Mouse (Mus musculus) intestine, embryonic 15.5 days (tissue): ENCODE data around the gene Xbp1. TPM values are rescaled to one million over a fixed set of nuclear protein-coding genes. Genes with fewer than 3 reads are reported as not detected.

ENCODE experiments used
- ATAC-seq: fragments of 200-750 bp; cut with Nextera tagmentation; 2 replicates; pipeline ENCODE4 v1.8.0; 2017; ENCODE audit warnings: moderate TSS enrichment, moderate library complexity
- H3K27ac ChIP-seq: fragments of 300-500 bp; sonication (generic); 2 replicates; pipeline ENCODE4 v1.5.1; 2015; ENCODE audit warnings: mild to moderate bottlenecking, inconsistent platforms
- H3K27me3 ChIP-seq: fragments of 300-500 bp; sonication (generic); replicated peaks from 2 replicates; pipeline ENCODE4 v1.6.1; 2015; ENCODE audit warnings: inconsistent platforms
- H3K36me3 ChIP-seq: fragments of 300-500 bp; sonication (generic); 2 replicates; pipeline ENCODE4 v1.6.1; 2015; ENCODE audit warnings: inconsistent platforms
- H3K4me1 ChIP-seq: fragments of 300-500 bp; sonication (generic); replicated peaks from 2 replicates; pipeline ENCODE4 v1.6.1; 2015; ENCODE audit warnings: inconsistent platforms
- H3K4me2 ChIP-seq: fragments of 300-500 bp; sonication (generic); replicated peaks from 2 replicates; pipeline ENCODE4 v1.6.1; 2015; ENCODE audit warnings: mild to moderate bottlenecking, inconsistent platforms
- H3K4me3 ChIP-seq: fragments of 300-500 bp; sonication (generic); replicated peaks from 2 replicates; pipeline ENCODE4 v1.5.1; 2015; ENCODE audit warnings: inconsistent platforms
- H3K9ac ChIP-seq: fragments of 300-500 bp; sonication (generic); 2 replicates; pipeline ENCODE4 v1.6.1; 2015; ENCODE audit warnings: inconsistent platforms
- H3K9me3 ChIP-seq: fragments of 300-500 bp; sonication (generic); 2 replicates; pipeline ENCODE4 v1.6.1; 2016; ENCODE audit warnings: inconsistent platforms
- whole genome bisulfite sequencing: fragments of 180-500 bp; shearing (Covaris S2); methylation state at CpG from one replicate; pipeline ENCODE4 v1.1.7; 2015; 5-methylcytosine and 5-hydroxymethylcytosine counted together
- polyA plus RNA-seq: library from polyadenylated mRNA; unstranded; fragments of >200 nt; fragmentation: Nextera tagmentation; extraction: Ambion mirVana; gene quantifications from 2 replicates; pipeline ENCODE4 v1.2.1, GENCODE M21; 2015

The Xbp1 gene
- polyA plus RNA-seq, 1 experiment from 2014 or later, result 237 TPM

GRCm38 (mm10) chr11:5565596-5565995 lies 45.1 kb downstream of the Xbp1 start:
- 81% methylated on average over 3 of the region's 3 CpGs for WGBS

DNA sequence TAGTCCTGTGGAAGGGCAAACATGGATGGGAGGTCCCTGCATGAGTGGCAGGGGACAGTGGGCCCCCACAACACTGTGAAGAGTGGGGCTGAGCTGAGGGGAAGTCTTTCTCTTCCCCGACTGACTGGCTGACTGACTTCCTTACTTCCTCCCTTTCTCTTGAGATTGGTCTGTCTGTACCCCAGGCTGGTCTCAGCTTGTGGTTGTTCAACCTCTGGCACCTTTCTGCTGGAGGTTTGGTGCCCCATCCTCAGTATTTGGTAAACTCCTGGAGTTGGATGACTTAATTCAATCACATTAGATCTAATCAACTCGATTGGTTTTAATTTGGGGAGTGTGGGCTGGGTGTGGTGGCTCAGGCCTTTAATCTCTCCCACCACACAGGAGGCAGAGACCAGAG lies 46.0 kb downstream of the Xbp1 start:
- Histone ChIP-seq H3K36me3 (no peaks in the 10 kb centered on the region), H3K4me3 (no peak overlapping the region), H3K4me1 (no peaks in the 10 kb centered on the region), H3K9ac (no peak overlapping the region), H3K27me3 (no peaks in the 10 kb centered on the region), H3K27ac (no peak overlapping the region), H3K9me3 (no peaks in the 10 kb centered on the region), H3K4me2 (no peak overlapping the region)
- ATAC-seq, result no peak
- WGBS, result 71% methylated on average over 2 of the region's 2 CpGs

More at GRCm38 (mm10) chr11:5565596-5565995, 45.1 kb downstream of the Xbp1 start:
- Histone ChIP-seq H3K36me3 (no peaks in the 10 kb centered on the region), H3K4me2 (no peak overlapping the region), H3K27ac (no peak overlapping the region), H3K4me1 (no peaks in the 10 kb centered on the region), H3K4me3 (no peak overlapping the region), H3K9ac (no peak overlapping the region), H3K9me3 (no peaks in the 10 kb centered on the region), H3K27me3 (no peaks in the 10 kb centered on the region)
- ATAC-seq, result no peak

- 96% methylated on average over 6 of the region's 6 CpGs for WGBS
- H3K36me3 ChIP-seq, result no peaks in the 10 kb centered on the region
- ATAC-seq, result no peak
These were observed 47.2 kb downstream of the Xbp1 start for GRCm38 (mm10) chr11:5567654-5568053.

GRCm38 (mm10) chr11:5568082-5568481 lies 47.6 kb downstream of the Xbp1 start:
- Histone ChIP-seq H3K9me3 (no peaks in the 10 kb centered on the region), H3K36me3 (no peaks in the 10 kb centered on the region), H3K27me3 (no peaks in the 10 kb centered on the region), H3K4me2 (no peak overlapping the region), H3K9ac (no peak overlapping the region), H3K27ac (no peak overlapping the region), H3K4me1 (no peaks in the 10 kb centered on the region), H3K4me3 (no peak overlapping the region)
- no peak for ATAC-seq
- WGBS, result 89% methylated on average over 5 of the region's 5 CpGs

More at GRCm38 (mm10) chr11:5567654-5568053, 47.2 kb downstream of the Xbp1 start:
- Histone ChIP-seq H3K9ac (no peak overlapping the region), H3K27ac (no peak overlapping the region), H3K4me2 (no peak overlapping the region), H3K27me3 (no peaks in the 10 kb centered on the region), H3K4me1 (no peaks in the 10 kb centered on the region), H3K9me3 (no peaks in the 10 kb centered on the region), H3K4me3 (no peak overlapping the region)

GRCm38 (mm10) chr11:5569474-5569873 lies 49.0 kb downstream of the Xbp1 start, which contains the start of gene Ankrd36:
TSS of gene Ankrd36 (plus strand) at chr11:5569684.
- ATAC-seq, result no peak
- H3K36me3 ChIP-seq, result no peaks in the 10 kb centered on the region
- H3K4me1 ChIP-seq, result no peaks in the 10 kb centered on the region
- H3K4me2 ChIP-seq, result no peak within 1 kb of the TSS
- H3K9ac ChIP-seq, result no peak within 1 kb of the TSS
- H3K27ac ChIP-seq, result no peak within 1 kb of the TSS
- no peaks in the 10 kb centered on the region for H3K9me3 ChIP-seq
- H3K4me3 ChIP-seq, result no peak within 1 kb of the TSS
- WGBS, result 77% methylated on average over 12 of the region's 12 CpGs
- H3K27me3 ChIP-seq, result no peaks in the 10 kb centered on the region

- no peak overlapping the region for H3K27ac ChIP-seq
- H3K4me3 ChIP-seq, result no peak overlapping the region
- no peak overlapping the region for H3K9ac ChIP-seq
- H3K4me2 ChIP-seq, result no peak overlapping the region
- WGBS, result 86% methylated on average over 4 of the region's 4 CpGs
- no peaks in the 10 kb centered on the region for H3K9me3 ChIP-seq
- H3K27me3 ChIP-seq, result no peaks in the 10 kb centered on the region
- no peaks in the 10 kb centered on the region for H3K4me1 ChIP-seq
- no peak for ATAC-seq
- H3K36me3 ChIP-seq, result no peaks in the 10 kb centered on the region
These were observed 51.4 kb downstream of the Xbp1 start for GRCm38 (mm10) chr11:5571856-5572255.

- Histone ChIP-seq H3K4me2 (no peak overlapping the region), H3K27ac (no peak overlapping the region), H3K4me1 (no peaks in the 10 kb centered on the region), H3K9me3 (no peaks in the 10 kb centered on the region), H3K4me3 (no peak overlapping the region), H3K27me3 (no peaks in the 10 kb centered on the region), H3K36me3 (no peaks in the 10 kb centered on the region), H3K9ac (no peak overlapping the region)
- WGBS, result 75% methylated on average over 2 of the region's 2 CpGs
- ATAC-seq, result no peak; the same call in 1 of the 2 replicates
These were observed 53.4 kb downstream of the Xbp1 start for GRCm38 (mm10) chr11:5573821-5574220.

DNA sequence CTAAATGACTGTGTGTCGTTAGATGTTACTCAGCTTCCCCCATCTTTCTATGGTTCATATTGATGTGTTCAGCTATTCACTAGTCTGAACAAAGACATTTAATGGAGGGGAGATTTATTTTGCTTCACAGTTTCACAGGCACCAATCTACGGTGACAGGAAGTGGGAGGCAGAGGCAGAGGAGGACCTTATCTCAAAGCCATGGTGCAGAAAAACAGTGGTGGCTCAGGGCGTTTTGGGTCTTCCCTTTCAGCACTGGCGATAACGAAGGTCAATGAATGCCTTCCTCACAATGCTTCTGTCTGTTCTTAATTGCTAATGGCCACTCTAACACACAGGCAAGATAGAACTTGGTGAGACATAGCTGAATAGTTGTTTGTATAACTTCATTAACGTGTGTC lies 54.6 kb downstream of the Xbp1 start:
- Histone ChIP-seq H3K27me3 (no peaks in the 10 kb centered on the region), H3K4me3 (no peak overlapping the region), H3K9ac (no peak overlapping the region), H3K9me3 (no peaks in the 10 kb centered on the region), H3K27ac (no peak overlapping the region), H3K4me2 (no peak overlapping the region), H3K36me3 (no peaks in the 10 kb centered on the region), H3K4me1 (no peaks in the 10 kb centered on the region)
- ATAC-seq, result no peak
- WGBS, result 71% methylated on average over 6 of the region's 6 CpGs

Other genes with a start within 250 kb of the Xbp1 start
- gene Znrf3, start 75.8 kb upstream of the Xbp1 start, polyA plus RNA-seq, result 9.0 and 9.6 TPM in 2 replicates
- gene Ccdc117, start 21.5 kb downstream of the Xbp1 start, polyA plus RNA-seq, result 15.4 and 17.7 TPM in 2 replicates
- 0.08 and 0.16 TPM in 2 replicates for gene Ankrd36, start 49.0 kb downstream of the Xbp1 start, polyA plus RNA-seq
- 209 and 230 TPM in 2 replicates for gene Mrps24, start 195.0 kb downstream of the Xbp1 start, polyA plus RNA-seq
- 21.3 and 21.4 TPM in 2 replicates for gene Urgcp, start 241.7 kb downstream of the Xbp1 start, polyA plus RNA-seq